Mouse (Mus musculus) stomach, embryonic 16.5 days (tissue): Measurements from ENCODE around the gene Trpm5. TPM values are rescaled to one million over a fixed set of nuclear protein-coding genes. Genes with fewer than 3 reads are reported as not detected.

Experiments
- ATAC-seq: fragments of 200-750 bp; cut with Nextera tagmentation; 2 replicates; pipeline ENCODE4 v1.8.0; 2017; ENCODE audit warnings: moderate number of reproducible peaks, moderate TSS enrichment; ENCODE audit not compliant: insufficient read depth, low FRiP score
- H3K27ac ChIP-seq: fragments of 300-500 bp; sonication (generic); 2 replicates; pipeline ENCODE4 v1.5.1; 2014; ENCODE audit warnings: low read length
- H3K27me3 ChIP-seq: fragments of 300-500 bp; sonication (generic); 2 replicates; pipeline ENCODE4 v1.6.1; 2014; ENCODE audit warnings: low read length, control low read depth, mixed read lengths; ENCODE audit not compliant: control insufficient read depth, insufficient read depth
- H3K36me3 ChIP-seq: fragments of 300-500 bp; sonication (generic); 2 replicates; pipeline ENCODE4 v1.6.1; 2014; ENCODE audit warnings: low read length; ENCODE audit not compliant: control insufficient read depth, insufficient read depth
- H3K4me1 ChIP-seq: fragments of 300-500 bp; sonication (generic); 2 replicates; pipeline ENCODE4 v1.6.1; 2014; ENCODE audit warnings: low read length, control low read depth, mixed read lengths; ENCODE audit not compliant: control insufficient read depth, insufficient read depth
- H3K4me2 ChIP-seq: fragments of 300-500 bp; sonication (generic); 2 replicates; pipeline ENCODE4 v1.6.1; 2014; ENCODE audit warnings: low read depth, low read length, mixed read lengths
- H3K4me3 ChIP-seq: fragments of 300-500 bp; sonication (generic); replicated peaks from 2 replicates; pipeline ENCODE4 v1.5.1; 2014; ENCODE audit warnings: mild to moderate bottlenecking, low read length
- H3K9ac ChIP-seq: fragments of 300-500 bp; sonication (generic); 2 replicates; pipeline ENCODE4 v1.6.1; 2014; ENCODE audit warnings: low read length
- H3K9me3 ChIP-seq: fragments of 300-500 bp; sonication (generic); replicated peaks from 2 replicates; pipeline ENCODE4 v1.6.1; 2016; ENCODE audit warnings: low read length, control low read depth; ENCODE audit not compliant: control insufficient read depth
- WGBS: fragments of 180-500 bp; shearing (Covaris S2); extraction: QIAGEN DNeasy Blood & Tissue Kit; methylation state at CpG from one replicate; pipeline ENCODE4 v1.1.7; 2014; 5-methylcytosine and 5-hydroxymethylcytosine counted together
- polyA plus RNA-seq: library from polyadenylated mRNA; unstranded; fragments of >200 nt; fragmentation: Nextera tagmentation; extraction: Ambion mirVana; gene quantifications from 2 replicates; pipeline ENCODE4 v1.2.1, GENCODE M21; 2015

Gene Trpm5
- polyA plus RNA-seq = 18.3 and 18.5 TPM in 2 replicates

DNA sequence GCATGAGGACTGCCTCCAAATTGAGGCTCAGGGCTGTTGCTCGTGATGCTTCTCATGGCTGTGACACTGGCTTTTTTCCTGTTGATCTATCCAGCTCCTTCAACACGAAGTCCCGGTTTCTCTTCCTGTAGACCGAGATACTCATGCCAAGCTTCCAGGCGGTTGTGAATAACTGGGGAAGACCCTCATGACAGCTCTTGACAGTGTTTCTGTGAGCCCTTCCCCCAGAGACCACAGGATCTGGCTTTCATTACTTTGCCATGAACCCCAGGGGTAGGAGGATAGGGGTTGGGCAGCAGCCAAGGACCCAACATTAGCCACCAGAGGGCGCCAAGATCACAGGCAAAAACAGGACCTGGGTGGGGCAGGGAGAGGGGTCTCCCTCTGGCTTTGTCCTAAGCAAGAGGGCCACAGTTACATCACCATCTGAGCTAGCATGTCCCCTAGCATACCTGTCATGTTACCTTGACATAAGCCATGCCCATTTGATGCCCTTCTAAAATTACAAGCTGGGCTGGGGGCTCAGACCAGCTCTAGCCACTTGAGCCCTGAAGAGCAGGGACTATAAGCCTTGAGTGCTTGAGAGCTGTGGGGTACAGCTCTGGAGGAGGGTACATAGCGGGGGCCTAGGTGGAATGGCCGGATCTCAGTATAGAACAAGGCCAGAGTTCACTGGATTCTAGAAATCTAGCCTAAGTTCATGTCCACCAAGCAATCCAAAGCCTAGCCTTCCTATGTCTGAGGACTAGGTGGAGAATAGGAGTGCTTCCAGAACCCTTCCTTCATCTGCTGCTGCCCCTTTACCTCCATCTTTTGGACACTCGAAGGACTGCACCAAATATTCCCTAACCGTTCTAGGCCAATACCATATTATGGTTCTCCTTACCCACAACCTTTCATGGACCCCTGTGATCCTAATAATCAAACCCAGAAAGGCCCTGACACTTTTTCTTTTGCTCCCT, at the start of gene Trpm5:
Gene Trpm5, minus strand, starts transcription at position 51 of the 962 bp plus-strand sequence.
- 42% methylated on average over 10 of the region's 10 CpGs for WGBS
- Histone ChIP-seq H3K4me3 (no peak within 1 kb of the TSS), H3K27me3 (no peaks in the 10 kb centered on the region), H3K9me3 (no peaks in the 10 kb centered on the region), H3K27ac (no peak within 1 kb of the TSS), H3K4me1 (no peaks in the 10 kb centered on the region), H3K9ac (no peak within 1 kb of the TSS), H3K36me3 (no peaks in the 10 kb centered on the region), H3K4me2 (no peak within 1 kb of the TSS)
- 0 out of 2 replicates have a peak, but pooled peaks have one; percentile 14 for ATAC-seq

DNA sequence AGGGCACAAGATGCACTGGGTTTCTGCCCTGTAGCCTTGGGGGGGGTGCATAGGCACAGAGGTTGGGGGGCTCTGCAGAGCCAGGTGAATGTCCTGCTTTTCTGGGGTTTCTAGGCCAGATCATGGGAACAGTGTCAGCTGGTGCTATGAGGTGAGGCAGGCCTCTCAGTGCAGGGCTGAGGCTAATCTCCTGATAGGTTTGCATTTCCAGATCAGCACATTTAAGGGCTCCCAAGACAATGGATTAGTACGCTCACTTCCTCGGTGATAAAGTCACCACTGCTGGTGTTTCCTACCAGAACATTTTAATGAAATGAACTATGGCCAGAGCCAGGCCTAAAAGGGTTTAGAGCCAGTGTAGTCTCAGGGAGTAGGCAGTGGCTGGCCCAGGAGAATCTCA, 48.2 kb upstream of the Trpm5 start:
- no peaks in the 10 kb centered on the region for H3K36me3 ChIP-seq
- peaks cover 18% of the 10 kb centered on the region for H3K4me1 ChIP-seq
- ATAC-seq = peak; percentile 28; the same call in 1 of the 2 replicates
- no peaks in the 10 kb centered on the region for H3K27me3 ChIP-seq
- WGBS = 78% methylated on average over 2 of the region's 2 CpGs
- no peak overlapping the region for H3K9ac ChIP-seq
- H3K4me3 ChIP-seq = no peak overlapping the region
- no peak overlapping the region for H3K4me2 ChIP-seq
- H3K27ac ChIP-seq = no peak overlapping the region
- H3K9me3 ChIP-seq = no peaks in the 10 kb centered on the region

DNA sequence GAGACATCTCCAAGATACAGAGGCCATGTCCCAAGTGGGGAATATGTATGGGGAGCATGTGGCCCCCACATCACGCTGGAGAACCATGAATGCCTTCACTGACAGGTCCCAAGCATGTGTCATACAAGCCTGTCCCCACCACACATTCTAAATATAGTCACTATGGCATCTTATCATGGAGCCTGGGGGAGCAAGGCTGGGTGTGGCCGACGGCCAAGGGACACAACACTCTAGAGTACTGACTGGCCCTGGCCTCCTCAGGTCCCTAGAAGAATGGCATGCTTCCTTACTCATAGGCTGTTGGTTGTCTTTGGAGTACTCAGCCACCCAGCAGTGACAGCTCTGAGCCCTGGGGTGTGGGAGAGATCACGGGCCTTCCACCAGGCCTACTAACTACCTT, 45.5 kb upstream of the Trpm5 start:
- Histone ChIP-seq H3K27ac (no peak overlapping the region), H3K27me3 (no peaks in the 10 kb centered on the region), H3K4me3 (no peak overlapping the region), H3K9me3 (no peaks in the 10 kb centered on the region), H3K36me3 (no peaks in the 10 kb centered on the region), H3K4me2 (no peak overlapping the region), H3K4me1 (no peaks in the 10 kb centered on the region), H3K9ac (no peak overlapping the region)
- 73% methylated on average over 4 of the region's 4 CpGs for WGBS
- ATAC-seq = no peak

DNA sequence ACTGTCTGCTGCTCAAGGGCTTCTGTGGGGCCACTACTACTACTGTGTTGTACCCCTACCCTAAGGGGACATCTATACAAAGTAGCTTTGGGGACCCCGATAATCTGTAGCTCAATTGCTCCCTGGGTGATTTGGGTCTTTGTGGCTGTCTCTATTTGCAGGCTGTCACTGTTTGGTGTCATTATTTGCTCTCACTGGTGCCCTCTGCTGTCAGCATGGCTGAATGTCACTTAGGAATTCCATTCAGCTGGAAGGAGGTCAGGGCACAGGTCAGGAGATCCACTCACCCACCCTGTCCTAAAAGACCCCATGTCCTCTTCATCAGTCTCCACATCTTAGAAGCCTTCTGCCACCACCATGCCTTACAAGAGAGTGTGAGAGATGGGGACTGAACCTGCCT, 44.3 kb upstream of the Trpm5 start:
- Histone ChIP-seq H3K4me1 (no peaks in the 10 kb centered on the region), H3K4me3 (no peak overlapping the region), H3K9me3 (no peaks in the 10 kb centered on the region), H3K9ac (no peak overlapping the region), H3K4me2 (no peak overlapping the region), H3K27ac (no peak overlapping the region), H3K36me3 (no peaks in the 10 kb centered on the region), H3K27me3 (no peaks in the 10 kb centered on the region)
- ATAC-seq = no peak
- WGBS = 35% methylated on average over 1 of the region's 1 CpGs

DNA sequence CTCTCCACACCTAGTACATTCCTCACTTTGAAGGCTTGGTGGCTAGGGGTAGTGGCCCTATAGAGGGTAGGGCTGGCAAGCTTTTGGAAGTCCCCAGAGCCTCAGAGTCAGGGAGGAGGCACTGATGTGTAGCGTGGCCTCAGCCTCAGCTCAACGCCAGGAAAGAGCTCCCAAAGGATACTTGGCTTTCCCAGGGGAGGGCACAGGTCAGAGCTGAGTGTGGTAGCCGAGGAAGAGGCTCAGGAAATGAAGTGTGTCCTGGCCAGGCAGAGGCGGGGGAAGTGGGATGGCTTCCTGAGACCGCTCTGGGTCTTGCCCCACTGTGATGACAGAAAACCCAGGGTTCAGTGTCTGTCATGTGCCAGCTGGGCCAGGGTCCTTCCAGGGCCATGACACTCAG, 42.1 kb upstream of the Trpm5 start:
- H3K4me3 ChIP-seq = no peak overlapping the region
- 69% methylated on average over 5 of the region's 5 CpGs for WGBS
- ATAC-seq = no peak
- no peaks in the 10 kb centered on the region for H3K27me3 ChIP-seq
- H3K4me1 ChIP-seq = no peaks in the 10 kb centered on the region
- H3K9me3 ChIP-seq = no peaks in the 10 kb centered on the region
- no peaks in the 10 kb centered on the region for H3K36me3 ChIP-seq
- no peak overlapping the region for H3K27ac ChIP-seq
- H3K9ac ChIP-seq = no peak overlapping the region
- H3K4me2 ChIP-seq = no peak overlapping the region

DNA sequence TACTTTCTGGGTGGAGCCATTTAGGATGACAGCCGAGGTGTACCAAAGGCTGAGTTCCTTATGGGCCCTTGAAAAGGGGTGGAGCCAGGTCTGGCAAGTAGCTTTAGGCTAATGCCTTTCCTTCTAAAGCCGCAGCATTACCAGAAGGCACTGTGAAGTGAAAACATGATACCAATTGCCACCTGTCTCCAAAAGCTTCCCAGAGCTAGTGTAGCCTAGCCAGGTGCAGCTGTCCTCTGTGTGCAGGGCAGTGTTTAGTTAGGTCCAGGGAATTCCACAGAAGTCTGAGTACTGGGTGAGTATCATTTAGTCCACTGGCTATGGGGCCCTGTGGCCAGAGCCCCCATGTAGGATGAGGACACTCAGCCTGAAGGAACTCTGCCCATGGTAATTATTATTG, 41.7 kb upstream of the Trpm5 start:
- WGBS = 65% methylated on average over 2 of the region's 2 CpGs
- H3K27ac ChIP-seq = no peak overlapping the region

DNA sequence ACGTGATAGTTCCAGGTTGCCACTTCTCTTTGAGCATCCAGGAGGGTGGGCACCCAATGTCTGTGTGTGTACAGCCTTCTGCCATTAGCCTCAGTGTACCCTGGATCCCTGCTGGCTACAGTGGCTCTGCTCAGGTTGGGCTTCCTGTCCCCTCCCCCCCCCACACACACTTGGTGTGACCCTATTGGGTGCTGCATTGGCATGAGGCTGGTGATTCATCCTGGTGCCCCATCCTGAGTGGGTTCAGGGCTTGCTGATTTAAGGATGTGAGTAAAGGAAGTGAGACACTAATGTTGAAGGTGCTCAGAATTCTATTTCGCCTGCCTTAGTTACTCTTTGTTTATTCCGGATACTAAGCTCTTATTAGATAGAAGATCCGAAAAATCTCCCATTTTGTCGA, 38.4 kb upstream of the Trpm5 start:
- Histone ChIP-seq H3K4me3 (no peak overlapping the region), H3K4me2 (no peak overlapping the region), H3K9ac (no peak overlapping the region), H3K27me3 (no peaks in the 10 kb centered on the region), H3K4me1 (no peaks in the 10 kb centered on the region), H3K9me3 (no peaks in the 10 kb centered on the region), H3K27ac (no peak overlapping the region), H3K36me3 (no peaks in the 10 kb centered on the region)
- WGBS = 80% methylated on average over 5 of the region's 5 CpGs
- ATAC-seq = no peak

More for the DNA sequence above, 41.7 kb upstream of the Trpm5 start:
- no peaks in the 10 kb centered on the region for H3K27me3 ChIP-seq
- no peak overlapping the region for H3K4me3 ChIP-seq
- no peaks in the 10 kb centered on the region for H3K4me1 ChIP-seq
- ATAC-seq = no peak
- no peak overlapping the region for H3K4me2 ChIP-seq
- H3K36me3 ChIP-seq = no peaks in the 10 kb centered on the region
- H3K9me3 ChIP-seq = no peaks in the 10 kb centered on the region
- H3K9ac ChIP-seq = no peak overlapping the region

DNA sequence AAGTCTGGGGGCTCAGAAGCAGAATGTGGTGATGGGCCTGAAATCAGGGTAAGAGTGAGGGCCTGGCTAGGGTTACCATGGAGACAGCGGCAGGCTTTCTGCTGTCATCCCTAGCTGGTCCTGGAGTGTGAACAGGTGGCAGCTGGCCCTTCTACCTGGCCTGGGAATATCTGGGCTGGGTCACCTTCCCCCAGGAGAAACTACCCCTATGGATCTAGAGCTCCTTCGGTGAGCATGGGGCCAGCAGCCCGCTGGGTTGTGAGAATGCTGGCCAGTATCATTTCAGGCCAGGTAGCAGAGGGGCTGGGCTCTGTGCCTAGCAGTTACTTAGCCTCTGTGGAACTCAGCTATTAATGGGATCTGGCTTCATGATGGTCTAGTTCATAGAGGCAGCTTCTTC, 30.5 kb upstream of the Trpm5 start:
- no peaks in the 10 kb centered on the region for H3K27me3 ChIP-seq
- H3K9ac ChIP-seq = no peak overlapping the region
- 63% methylated on average over 3 of the region's 3 CpGs for WGBS
- no peaks in the 10 kb centered on the region for H3K36me3 ChIP-seq
- peaks cover 31% of the 10 kb centered on the region for H3K4me1 ChIP-seq
- 0 out of 2 replicates have a peak overlapping the region, but pooled peaks have one; percentile 13 for H3K27ac ChIP-seq
- no peak for ATAC-seq
- H3K4me3 ChIP-seq = no peak overlapping the region
- no peaks in the 10 kb centered on the region for H3K9me3 ChIP-seq
- H3K4me2 ChIP-seq = no peak overlapping the region

DNA sequence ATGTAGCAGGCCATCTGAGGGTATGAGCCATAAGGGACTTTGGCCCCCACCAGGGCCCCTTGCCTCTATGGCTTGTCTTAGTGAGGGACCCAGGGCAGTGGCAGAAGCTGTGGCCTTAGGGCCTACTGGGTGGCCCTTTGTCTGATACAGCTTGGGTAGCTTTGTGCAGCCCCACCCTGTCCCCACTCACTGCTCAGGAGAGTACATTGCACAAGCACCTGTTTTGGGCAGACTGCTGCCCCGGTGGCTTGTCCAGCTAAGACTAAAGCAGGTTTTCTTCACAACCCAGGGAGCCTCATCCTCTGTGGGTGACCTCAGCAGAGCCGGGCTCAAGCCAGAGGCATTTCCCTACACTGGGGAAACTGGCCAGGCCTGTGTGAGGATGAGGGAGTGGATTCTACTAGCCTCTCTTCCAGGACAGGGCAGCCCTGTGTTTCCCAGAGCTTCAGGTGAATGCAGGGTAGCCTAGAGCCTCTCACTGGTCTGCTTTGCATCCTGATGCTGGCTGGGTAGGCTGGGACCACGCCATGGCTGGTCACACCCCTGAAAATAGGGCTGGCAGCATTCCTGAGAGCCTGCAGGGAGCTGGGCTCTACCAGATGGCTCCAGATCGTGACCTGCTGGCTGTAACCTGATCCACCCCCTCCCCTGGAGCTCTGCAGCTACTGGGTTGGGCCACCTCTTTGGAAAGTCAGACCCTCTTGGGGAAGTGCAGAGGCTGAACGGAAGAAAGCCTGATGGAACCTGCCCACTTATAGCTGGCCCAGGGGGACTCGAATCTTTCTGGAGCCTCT, 29.6 kb upstream of the Trpm5 start:
- Histone ChIP-seq H3K27me3 (no peaks in the 10 kb centered on the region), H3K4me3 (no peak overlapping the region), H3K36me3 (no peaks in the 10 kb centered on the region), H3K27ac (peak overlapping the region; percentile 68; the same call in 1 of the 2 replicates), H3K9ac (peak overlapping the region; percentile 17; the same call in 1 of the 2 replicates), H3K4me2 (no peak overlapping the region), H3K9me3 (no peaks in the 10 kb centered on the region), H3K4me1 (peaks cover 34% of the 10 kb centered on the region)
- peak; percentile 68 for ATAC-seq
- WGBS = 13% methylated on average over 6 of the region's 6 CpGs
